9 mouse cellular contexts compared by ENCODE assay signal in the genomic region with DNA sequence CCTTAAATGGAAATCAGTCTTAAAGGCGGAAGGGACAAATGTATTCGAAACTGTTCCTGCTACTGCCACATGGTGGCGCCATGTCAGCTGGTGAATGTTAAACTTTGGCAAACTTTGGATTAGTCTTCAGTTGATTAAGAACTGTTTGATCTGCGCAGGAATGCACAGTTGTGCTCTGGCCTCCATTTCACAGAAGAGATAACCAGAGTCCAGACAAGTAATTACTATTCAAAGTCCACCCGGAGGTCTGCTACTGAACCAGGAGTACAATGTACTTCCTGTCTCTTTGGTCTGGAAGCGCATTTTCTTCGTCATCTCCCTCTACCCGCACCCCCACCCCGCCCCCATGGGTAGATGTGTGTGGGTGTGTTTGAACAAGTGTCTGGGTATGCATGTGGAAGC.
DNase-seq lines count a peak whose midpoint lies in the region; ATAC-seq lines count a peak whose summit lies in the region.
"Had no signal": no experiment of that assay in that cellular context is flagged by ENCODE, and none has a peak within 500 bp of the region (broad histone marks: within the 10 kb centered on the region; RNA-seq: fewer than 3 reads in every experiment).

No protein-coding gene starts in this region.

- H3K4me1 ChIP-seq in stomach, embryonic 15.5 days: no peaks in the 10 kb centered on the region
- H3K4me1 ChIP-seq: hindbrain, embryonic 15.5 days had no signal

- H3K36me3 ChIP-seq in stomach, embryonic 15.5 days: no peaks in the 10 kb centered on the region
- H3K36me3 ChIP-seq: hindbrain, embryonic 15.5 days had no signal

- H3K9me3 ChIP-seq in stomach, embryonic 15.5 days: no peaks in the 10 kb centered on the region
- H3K9me3 ChIP-seq: hindbrain, embryonic 15.5 days had no signal

- peak; percentile 46 to 48 for DNase-seq in cerebellum, postnatal 10 days
- no peak for DNase-seq in cerebellum, adult 9-10 months
- DNase-seq in c-Kit-positive CD71-positive TER-119-negative erythroid progenitor cells, embryonic 14.5 days (ENCODE audit: low read depth): peak; percentile 25
- peak; percentile 19 to 41 for DNase-seq in heart, postnatal 14 days
- DNase-seq in layer of hippocampus, postnatal 14 days (ENCODE audit: low spot score in 2 of 2): peak; percentile 13 to 20

- no peak overlapping the region for H3K4me3 ChIP-seq in stomach, embryonic 15.5 days (replicated peaks)
- H3K4me3 ChIP-seq: hindbrain, embryonic 15.5 days had no signal

- peak; percentile 89 for ATAC-seq in CD4-positive, CD25-positive, alpha-beta regulatory T cell, adult 4 months
- ATAC-seq in megakaryocyte, adult 5-6 weeks (ENCODE audit: poor library complexity, severe bottlenecking): peak; percentile 84
- no peak; the same call in 1 of the 2 replicates for ATAC-seq in stomach, embryonic 15.5 days (ENCODE audit: insufficient read depth, low FRiP score, low read depth)

- no peaks in the 10 kb centered on the region for H3K27me3 ChIP-seq in stomach, embryonic 15.5 days (replicated peaks)
- H3K27me3 ChIP-seq: hindbrain, embryonic 15.5 days had no signal

- H3K4me2 ChIP-seq in stomach, embryonic 15.5 days: 0 out of 2 replicates have a peak overlapping the region, but pooled peaks have one; percentile 19
- H3K4me2 ChIP-seq: hindbrain, embryonic 15.5 days had no signal

- no peak overlapping the region for H3K9ac ChIP-seq in stomach, embryonic 15.5 days
- H3K9ac ChIP-seq: hindbrain, embryonic 15.5 days had no signal

- intact Hi-C loops in heart, postnatal 14 days (cut with DNase I): loop anchor here (5.0 to 10.0 kb wide), 3 partner anchors 117 to 503 kb away; a partner anchor contains a TSS

- H3K27ac ChIP-seq in stomach, embryonic 15.5 days: no peak overlapping the region
- H3K27ac ChIP-seq: hindbrain, embryonic 15.5 days had no signal

- 55% methylated on average over 9 of the region's 9 CpGs for WGBS in stomach, embryonic 15.5 days
